Mouse (Mus musculus): ENCODE results near the gene Irf1.
A peak's percentile ranks its signal among the peaks of the same experiment; 100 is the strongest.

Irf1 gene

GRCm38 (mm10) chr11:53761822-53762221, 8.0 kb upstream of the Irf1 start:
- DNase-seq = peak; percentile 90

- DNase-seq = no peak
Measured at GRCm38 (mm10) chr11:53762426-53762825, 7.4 kb upstream of the Irf1 start.

DNA sequence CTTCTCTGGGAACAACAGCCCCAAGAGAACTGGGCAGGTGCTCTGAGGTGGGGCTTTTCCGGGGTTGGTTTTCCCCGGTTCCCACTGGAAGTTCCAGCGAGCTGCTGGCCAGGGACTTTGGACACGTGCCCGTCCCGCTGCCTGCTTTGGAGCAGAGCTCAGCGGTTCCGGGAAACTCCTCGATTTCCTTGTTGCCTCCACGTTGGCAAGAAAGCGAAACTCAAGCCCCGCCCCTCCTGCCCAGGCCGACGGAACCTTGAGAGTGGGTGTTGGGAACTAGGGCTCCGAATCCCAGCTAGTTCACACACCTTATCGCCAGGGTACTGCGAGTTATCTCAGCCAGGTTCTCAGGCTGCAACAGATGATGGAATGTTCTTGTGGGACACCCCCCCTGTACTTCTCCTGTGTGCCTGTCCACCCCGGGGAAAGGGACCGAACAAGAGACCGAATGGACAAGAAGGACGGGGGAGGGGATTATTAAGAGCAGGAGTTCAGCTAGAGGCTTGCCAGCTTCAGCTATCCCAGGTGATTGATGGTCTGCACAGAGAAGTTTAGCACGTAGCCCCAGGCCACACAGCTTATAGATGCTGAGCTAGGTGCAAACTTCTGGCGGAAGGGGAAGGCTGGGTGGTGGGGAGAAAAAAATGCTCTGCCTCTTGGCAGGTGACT, 6.9 kb upstream of the Irf1 start:
- peak; percentile 93 for DNase-seq

DNA sequence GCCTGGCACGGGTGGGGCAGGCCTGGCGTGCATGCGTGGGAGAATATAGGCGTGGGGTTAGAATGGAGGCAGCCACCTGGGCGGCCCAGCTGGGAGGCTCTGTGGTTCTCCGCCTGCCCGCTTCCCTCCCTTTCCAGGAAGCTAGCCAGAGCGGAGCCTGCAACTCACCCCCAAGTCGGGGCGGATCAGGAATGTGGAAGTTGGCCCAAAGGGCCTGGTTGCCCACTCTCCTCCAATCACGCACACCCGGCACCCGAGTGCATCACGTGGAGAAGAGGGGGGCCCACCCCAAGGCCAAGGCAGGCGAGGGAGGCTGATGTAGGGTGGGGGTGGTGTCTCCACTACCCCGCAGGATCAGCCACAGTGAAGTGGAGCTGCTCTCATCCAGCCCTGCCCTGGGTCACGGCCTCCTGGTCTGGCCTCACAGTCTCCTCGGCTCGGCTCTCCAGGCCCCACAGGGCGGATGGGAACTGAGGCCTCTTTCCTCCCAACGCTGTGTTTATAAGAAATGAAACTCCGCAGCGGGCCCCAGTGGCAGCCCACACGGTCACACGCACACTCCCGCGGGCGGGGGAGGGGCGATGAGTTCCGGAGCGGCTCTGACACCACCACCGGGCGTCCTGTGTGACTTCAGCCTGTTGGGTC, 6.2 kb upstream of the Irf1 start:
- DNase-seq = peak; percentile 90

DNA sequence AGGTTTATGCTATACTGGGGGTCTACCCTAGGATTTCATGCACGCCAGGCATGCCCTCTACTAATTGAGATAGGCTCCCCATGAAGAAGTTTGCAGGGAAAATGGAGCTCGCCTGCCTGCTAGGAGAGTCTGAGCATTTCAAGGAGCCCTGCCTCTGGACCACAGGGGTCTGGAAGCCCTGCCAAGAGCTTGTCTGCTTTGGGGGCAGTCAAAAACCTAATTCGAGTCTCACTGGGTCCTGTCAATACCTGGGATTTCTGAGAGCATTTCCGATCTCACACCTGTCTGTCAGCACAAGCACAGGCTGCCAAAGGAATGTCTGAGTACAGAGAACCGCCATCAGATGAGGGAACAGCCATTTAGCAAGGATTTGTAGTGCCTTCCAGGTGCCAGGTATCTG, 5.2 kb upstream of the Irf1 start:
- DNase-seq = no peak

DNA sequence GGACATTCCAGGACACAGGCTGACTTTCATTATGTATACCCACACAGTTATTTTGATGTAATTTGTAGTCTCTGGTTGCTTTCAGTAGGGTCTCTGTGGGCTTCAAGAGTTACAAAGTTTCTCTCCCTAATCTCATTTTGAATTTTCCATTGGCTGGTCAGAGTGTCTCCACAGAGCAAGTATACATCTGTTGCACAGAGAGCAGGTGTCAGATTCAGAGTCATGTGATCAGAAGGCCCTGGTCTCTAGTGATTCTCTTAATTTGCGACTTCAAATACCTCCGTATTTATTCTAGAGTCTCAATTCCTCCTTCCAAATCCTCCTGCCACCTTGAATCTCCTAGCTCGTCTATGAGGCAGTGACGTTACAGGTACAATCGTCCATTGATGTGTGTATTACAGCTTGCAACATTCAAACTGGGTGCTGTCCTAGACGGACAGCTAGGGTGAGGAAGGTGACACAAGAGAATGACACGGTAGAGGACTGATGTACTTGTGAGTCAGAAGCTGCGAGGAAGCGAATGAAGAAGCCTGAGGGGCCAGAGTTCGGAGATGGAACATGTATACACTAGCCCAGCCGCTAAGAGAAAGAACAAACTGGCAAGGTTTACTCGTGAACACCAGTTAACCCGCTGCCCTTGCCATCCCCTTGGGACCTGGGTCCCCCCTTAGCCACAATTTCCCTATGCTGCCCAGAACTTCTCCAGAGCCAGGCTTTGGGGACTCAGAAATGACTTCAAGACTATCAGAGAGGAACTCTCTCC, 1.2 kb upstream of the Irf1 start:
- DNase-seq = no peak

DNA sequence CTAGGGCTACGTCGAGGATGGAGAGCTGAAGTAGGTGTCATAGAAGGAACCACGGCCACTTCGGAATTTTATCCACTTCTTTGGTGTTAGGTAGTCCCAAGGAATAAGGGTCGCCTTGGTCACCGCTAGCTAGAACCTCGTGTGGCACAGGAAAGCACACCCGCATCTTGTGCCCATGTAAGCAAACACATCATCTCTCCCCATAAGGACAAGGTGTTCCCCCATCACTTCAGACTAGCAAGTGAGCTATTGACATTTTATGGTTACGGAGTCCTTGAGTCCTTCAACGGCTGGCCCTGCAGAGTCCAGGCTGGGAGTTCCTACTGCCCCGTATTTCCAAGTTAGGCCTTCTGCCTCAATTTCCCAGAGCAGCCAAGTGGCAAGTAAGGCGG, 633 bp upstream of the Irf1 start:
- no peak for DNase-seq

DNA sequence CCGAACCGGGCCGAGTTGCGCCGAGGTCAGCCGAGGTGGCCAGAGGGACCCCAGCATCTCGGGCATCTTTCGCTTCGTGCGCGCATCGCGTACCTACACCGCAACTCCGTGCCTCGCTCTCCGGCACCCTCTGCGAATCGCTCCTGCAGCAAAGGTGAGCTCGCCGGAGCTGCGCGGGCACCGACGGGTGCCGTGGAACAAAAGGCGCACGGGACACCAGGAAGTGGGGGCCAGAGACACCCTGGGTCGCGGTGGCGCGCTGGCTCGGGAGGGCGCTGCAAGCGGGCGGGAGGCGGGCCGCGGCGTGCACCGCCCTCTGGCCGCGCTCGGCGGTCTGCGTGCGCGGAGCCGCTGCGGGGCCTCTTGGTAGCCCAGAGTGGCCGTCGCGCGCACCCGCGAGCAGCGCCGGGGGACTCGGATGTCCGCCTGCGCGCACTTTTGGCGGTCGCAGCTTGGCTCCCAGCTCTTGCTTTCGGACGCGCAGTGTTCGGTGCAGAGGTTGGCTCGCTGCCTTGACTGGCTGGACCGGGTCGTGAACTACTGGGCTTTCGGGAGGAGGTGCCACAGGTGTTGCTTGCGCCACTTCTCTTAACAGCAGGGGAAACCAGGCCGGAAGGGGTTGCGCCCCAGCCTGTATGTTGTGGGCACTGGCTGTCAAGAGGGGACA, 444 bp downstream of the Irf1 start:
- DNase-seq = peak; percentile 82

DNA sequence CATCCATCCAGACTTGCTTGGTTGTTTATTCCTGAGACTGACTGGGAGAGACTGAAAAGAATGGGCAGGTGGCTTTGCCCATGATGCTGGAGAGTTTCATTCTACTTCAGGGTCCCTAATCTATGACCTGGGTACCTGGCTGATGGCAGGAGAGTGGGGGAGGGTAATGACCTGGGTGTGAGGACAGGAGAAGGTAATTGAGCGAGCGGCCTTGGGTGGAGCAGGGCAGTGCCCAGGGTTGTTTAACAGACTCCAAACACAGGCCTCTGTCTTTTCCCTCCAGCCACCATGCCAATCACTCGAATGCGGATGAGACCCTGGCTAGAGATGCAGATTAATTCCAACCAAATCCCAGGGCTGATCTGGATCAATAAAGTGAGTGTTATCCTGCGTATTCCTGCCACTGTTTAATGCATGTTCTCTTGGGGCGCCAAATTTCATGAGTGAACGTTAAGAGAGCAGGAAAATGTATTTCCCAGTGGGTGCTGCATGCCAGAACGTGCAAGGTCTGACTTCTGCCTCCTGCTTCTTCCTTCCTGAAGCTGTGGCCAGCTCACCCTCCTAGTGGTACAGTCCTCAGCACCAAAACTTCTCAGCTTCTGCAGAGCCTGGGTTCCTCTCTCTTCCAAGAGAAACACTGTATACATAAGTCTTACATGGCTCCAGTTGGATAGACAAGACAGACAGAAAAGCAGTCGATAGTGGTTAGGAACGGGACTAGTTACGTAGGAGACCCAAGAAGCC, 1.4 kb downstream of the Irf1 start:
- DNase-seq = no peak

GRCm38 (mm10) chr11:53772536-53772935, 2.7 kb downstream of the Irf1 start:
- no peak for DNase-seq

GRCm38 (mm10) chr11:53773087-53773486, 3.3 kb downstream of the Irf1 start, which contains the start of gene Gm17334:
TSS of gene Gm17334 (minus strand) at chr11:53773187.
- DNase-seq = no peak

DNA sequence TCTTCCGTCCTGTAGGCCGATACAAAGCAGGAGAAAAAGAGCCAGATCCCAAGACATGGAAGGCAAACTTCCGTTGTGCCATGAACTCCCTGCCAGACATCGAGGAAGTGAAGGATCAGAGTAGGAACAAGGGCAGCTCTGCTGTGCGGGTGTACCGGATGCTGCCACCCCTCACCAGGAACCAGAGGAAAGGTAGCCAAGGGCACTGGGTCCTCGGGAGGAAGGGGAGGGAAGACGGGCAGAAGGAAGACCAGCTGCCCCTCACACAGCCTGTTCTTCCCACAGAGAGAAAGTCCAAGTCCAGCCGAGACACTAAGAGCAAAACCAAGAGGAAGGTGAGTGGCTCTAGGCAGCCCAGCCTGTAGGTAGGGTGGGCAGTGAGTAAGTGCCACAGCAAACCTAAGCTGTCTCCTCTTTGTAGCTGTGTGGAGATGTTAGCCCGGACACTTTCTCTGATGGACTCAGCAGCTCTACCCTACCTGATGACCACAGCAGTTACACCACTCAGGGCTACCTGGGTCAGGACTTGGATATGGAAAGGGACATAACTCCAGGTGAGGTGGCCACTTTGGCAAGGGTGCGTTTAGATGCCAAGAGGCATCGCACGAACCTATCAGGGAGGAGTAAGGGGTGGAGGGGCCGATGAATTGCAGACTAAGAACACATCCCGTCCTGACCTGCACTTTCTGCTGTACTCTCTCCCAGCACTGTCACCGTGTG, 4.0 kb downstream of the Irf1 start:
- no peak for DNase-seq

GRCm38 (mm10) chr11:53774659-53775255, 4.9 kb downstream of the Irf1 start:
- no peak for DNase-seq

- DNase-seq = no peak
Measured at GRCm38 (mm10) chr11:53777736-53778135, 7.9 kb downstream of the Irf1 start.

DNA sequence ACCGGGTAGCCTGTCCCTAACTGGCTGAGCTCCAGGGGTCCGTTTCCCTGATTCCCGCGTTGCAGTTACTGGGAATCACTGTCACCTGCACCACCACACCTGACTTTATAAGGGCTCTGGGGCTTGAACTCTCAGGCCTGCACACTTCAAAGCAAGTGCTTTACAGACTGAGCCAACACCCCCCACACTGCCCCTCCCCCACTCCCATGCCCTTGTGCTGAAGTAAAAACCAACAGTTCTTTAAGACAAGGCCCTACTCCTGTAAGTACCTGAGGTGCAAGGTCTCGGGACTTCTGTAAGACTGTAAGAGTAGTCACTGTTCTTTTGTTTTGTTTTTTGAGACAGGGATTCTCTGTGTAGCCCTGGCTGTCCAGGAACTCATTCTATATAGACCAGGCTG, 8.6 kb downstream of the Irf1 start:
- no peak for DNase-seq

GRCm38 (mm10) chr11:53779808-53780207, 10.0 kb downstream of the Irf1 start:
- no peak for DNase-seq

- no peak for DNase-seq
Measured at GRCm38 (mm10) chr11:53780262-53780661, 10.4 kb downstream of the Irf1 start.

GRCm38 (mm10) chr11:53781201-53781775, 11.5 kb downstream of the Irf1 start:
- no peak for DNase-seq

- no peak for DNase-seq
Measured at GRCm38 (mm10) chr11:53781964-53782363, 12.2 kb downstream of the Irf1 start.

DNA sequence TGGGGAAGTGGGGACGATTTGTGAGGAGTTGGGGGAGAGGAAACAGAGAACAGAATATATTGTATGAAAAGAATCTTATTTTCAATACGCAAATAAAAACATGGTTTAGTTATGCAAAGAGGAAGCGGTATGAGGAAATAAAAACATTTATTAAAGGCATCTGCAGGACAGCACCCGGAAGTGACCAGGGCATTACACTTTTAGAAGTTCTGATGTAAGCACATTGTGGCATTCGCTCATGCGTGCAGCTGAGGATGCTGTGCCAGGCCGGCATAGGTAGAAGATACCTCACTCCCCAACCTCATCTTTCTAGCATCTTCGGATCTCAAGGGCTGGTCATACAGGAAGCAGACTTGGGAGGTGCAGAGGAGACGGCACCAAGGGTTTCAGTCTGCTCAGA, 13.5 kb downstream of the Irf1 start:
- no peak for DNase-seq

GRCm38 (mm10) chr11:53785311-53785936, 15.6 kb downstream of the Irf1 start:
- no peak for DNase-seq

Measured in kidney, adult 18-20 months (tissue).